Mouse (Mus musculus): ENCODE measurements around the gene Cacna1h. TPM values are rescaled to one million over a fixed set of nuclear protein-coding genes. Genes with fewer than 3 reads are reported as not detected.

Cacna1h gene
- polyA plus RNA-seq, 1 experiment from 2014 or later = 6.2 TPM

DNA sequence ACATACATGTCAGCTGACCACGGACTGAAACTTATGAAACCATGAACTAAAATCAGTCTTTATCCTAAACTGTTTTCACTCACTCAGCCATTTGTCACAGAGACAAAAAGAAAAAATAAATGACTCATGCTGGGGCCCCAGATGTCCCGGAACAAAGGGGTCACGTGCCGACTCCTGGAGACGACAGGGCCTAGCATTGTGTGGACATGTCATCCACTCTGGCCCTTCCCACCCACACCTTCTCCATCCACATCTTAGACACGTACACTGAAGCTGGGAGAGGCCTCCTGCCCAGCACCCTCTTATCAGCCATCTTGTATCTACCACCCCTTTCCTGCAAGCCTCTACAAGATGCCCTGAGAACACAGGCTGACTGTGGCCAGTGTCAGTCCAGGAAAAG lies 15.6 kb downstream of the Cacna1h start:
- Histone ChIP-seq H3K9ac (no peak overlapping the region), H3K4me1 (peaks cover 73% of the 10 kb centered on the region), H3K9me3 (no peaks in the 10 kb centered on the region), H3K27ac (no peak overlapping the region), H3K4me2 (no peak overlapping the region), H3K36me3 (peaks cover 23% of the 10 kb centered on the region), H3K4me3 (no peak overlapping the region), H3K27me3 (no peaks in the 10 kb centered on the region)
- ATAC-seq (ENCODE audit: insufficient number of reproducible peaks, insufficient read depth, low FRiP score, low TSS enrichment, low read depth) = no peak
- 84% methylated on average over 6 of the region's 6 CpGs for WGBS

- H3K4me2 ChIP-seq = peak overlapping the region; percentile 36
- no peak for ATAC-seq (ENCODE audit: insufficient number of reproducible peaks, insufficient read depth, low FRiP score, low TSS enrichment, low read depth)
- H3K27ac ChIP-seq = peak overlapping the region; percentile 83
- H3K36me3 ChIP-seq = 0 out of 2 replicates have a peak, but pooled peaks cover 10% of the 10 kb centered on the region
- 6% methylated on average over 3 of the region's 3 CpGs for WGBS
- H3K4me1 ChIP-seq = peaks cover 74% of the 10 kb centered on the region
- no peaks in the 10 kb centered on the region for H3K27me3 ChIP-seq
- H3K9ac ChIP-seq = peak overlapping the region; percentile 38; the same call in 1 of the 2 replicates
- H3K9me3 ChIP-seq = no peaks in the 10 kb centered on the region
- 0 out of 2 replicates have a peak overlapping the region, but pooled peaks have one; percentile 12 for H3K4me3 ChIP-seq
Observed at GRCm38 (mm10) chr17:25416219-25416618, 17.4 kb downstream of the Cacna1h start.

DNA sequence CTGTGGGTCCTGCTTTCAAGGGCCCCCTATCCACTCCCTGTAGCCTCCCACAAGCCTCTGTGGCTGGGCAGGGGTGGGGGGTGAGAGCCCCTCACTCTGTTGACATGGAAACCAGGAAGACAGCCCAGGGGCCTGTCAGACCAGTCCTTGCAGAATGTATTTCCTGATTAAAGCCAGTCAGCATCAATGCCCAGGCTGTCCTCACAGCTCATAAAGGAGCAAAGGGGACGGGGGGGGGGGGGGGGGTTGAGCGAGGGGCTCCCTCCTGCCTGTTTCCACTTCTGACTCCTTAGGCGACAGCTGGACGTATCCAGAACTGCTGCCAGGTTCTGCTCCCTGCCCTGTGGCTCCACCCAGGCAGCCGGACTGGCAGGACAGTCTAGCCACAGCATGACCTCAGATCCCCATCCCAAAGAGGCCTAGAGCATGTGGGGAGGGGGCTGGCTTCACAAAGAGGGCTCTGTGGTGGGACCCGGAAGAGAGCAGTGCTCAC lies 18.1 kb downstream of the Cacna1h start:
- Histone ChIP-seq H3K4me2 (peak overlapping the region; percentile 36), H3K9ac (0 out of 2 replicates have a peak overlapping the region, but pooled peaks have one; percentile 38), H3K9me3 (no peaks in the 10 kb centered on the region), H3K4me1 (peaks cover 74% of the 10 kb centered on the region), H3K27ac (peak overlapping the region; percentile 83), H3K36me3 (0 out of 2 replicates have a peak, but pooled peaks cover 5% of the 10 kb centered on the region), H3K4me3 (no peak overlapping the region), H3K27me3 (no peaks in the 10 kb centered on the region)
- WGBS = 6% methylated on average over 5 of the region's 6 CpGs
- ATAC-seq (ENCODE audit: insufficient number of reproducible peaks, insufficient read depth, low FRiP score, low TSS enrichment, low read depth) = no peak; the same call in none of the 2 replicates

DNA sequence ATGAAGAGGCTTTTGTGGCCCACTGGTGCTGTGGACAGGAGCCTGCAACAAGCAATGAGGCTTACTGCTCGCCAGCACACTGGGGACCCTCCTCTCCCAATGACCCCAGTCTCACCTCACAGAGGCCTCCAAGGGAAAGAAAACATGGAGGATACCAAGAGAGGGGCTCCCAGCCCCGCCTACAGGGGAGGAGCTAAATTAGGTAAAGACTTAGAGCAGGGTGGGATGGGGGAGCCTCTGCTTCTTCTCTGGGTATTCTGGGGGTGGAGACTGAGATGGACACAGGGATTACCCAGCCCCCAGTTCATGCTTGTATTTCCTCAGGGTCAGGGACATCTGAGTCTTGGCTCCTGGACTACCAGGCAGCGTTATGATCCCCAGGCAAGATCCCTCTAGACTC lies 18.7 kb downstream of the Cacna1h start:
- ATAC-seq (ENCODE audit: insufficient number of reproducible peaks, insufficient read depth, low FRiP score, low TSS enrichment, low read depth) = no peak
- WGBS = 15% methylated on average over 3 of the region's 3 CpGs
- Histone ChIP-seq H3K9me3 (no peaks in the 10 kb centered on the region), H3K4me1 (peaks cover 74% of the 10 kb centered on the region), H3K36me3 (0 out of 2 replicates have a peak, but pooled peaks cover 5% of the 10 kb centered on the region), H3K4me2 (0 out of 2 replicates have a peak overlapping the region, but pooled peaks have one; percentile 36), H3K9ac (no peak overlapping the region), H3K27ac (peak overlapping the region; percentile 83), H3K4me3 (no peak overlapping the region), H3K27me3 (no peaks in the 10 kb centered on the region)

DNA sequence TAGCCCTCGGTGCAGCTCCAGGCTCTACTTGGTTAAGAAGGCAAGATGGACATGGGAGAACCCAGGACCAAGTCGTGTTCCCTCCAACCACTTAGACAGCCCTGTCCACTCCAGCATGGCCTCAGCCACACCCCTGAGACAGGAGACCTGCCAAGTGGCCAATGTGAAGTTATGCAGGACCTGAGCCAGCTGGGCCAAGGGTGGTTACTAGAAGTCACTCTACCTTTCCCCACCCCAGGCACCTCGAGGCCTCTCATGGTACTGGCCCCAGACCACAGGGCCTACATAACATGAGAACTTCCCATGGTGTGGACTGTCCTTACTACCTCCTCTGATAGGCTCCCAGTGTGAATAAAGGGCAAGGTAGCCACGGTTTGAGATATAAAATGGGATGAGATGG lies 19.4 kb downstream of the Cacna1h start:
- ATAC-seq (ENCODE audit: insufficient number of reproducible peaks, insufficient read depth, low FRiP score, low TSS enrichment, low read depth) = no peak
- no peak overlapping the region for H3K4me3 ChIP-seq
- no peaks in the 10 kb centered on the region for H3K9me3 ChIP-seq
- no peak overlapping the region for H3K4me2 ChIP-seq
- 73% methylated on average over 4 of the region's 4 CpGs for WGBS
- H3K4me1 ChIP-seq = peaks cover 74% of the 10 kb centered on the region
- no peak overlapping the region for H3K9ac ChIP-seq
- H3K27me3 ChIP-seq = no peaks in the 10 kb centered on the region
- 0 out of 2 replicates have a peak, but pooled peaks cover 5% of the 10 kb centered on the region for H3K36me3 ChIP-seq
- no peak overlapping the region for H3K27ac ChIP-seq

DNA sequence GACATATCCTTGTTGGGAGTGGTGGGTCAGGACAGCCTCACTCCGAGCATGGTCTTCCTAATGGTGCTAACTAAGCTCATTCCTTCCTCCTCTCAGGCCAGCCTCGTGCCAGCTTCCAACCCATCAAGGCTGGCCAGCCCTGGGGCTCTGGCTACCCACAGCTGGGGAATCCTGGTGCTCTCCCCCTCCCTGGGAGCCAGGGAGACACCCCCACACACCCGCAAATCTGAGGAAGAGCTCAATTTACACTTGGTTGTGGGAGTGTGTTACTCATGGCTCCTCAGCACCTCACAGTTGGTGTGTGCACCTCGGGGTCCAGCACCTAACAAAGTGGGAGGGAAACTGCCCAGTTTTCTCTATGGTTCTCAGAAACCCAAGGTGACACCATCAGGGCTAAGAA lies 22.3 kb downstream of the Cacna1h start:
- no peak overlapping the region for H3K4me2 ChIP-seq
- peak overlapping the region; percentile 55 for H3K27ac ChIP-seq
- no peaks in the 10 kb centered on the region for H3K27me3 ChIP-seq
- H3K4me3 ChIP-seq = no peak overlapping the region
- no peaks in the 10 kb centered on the region for H3K9me3 ChIP-seq
- H3K36me3 ChIP-seq = no peaks in the 10 kb centered on the region
- WGBS = 56% methylated on average over 4 of the region's 4 CpGs
- peaks cover 78% of the 10 kb centered on the region for H3K4me1 ChIP-seq
- H3K9ac ChIP-seq = no peak overlapping the region
- no peak for ATAC-seq (ENCODE audit: insufficient number of reproducible peaks, insufficient read depth, low FRiP score, low TSS enrichment, low read depth)

DNA sequence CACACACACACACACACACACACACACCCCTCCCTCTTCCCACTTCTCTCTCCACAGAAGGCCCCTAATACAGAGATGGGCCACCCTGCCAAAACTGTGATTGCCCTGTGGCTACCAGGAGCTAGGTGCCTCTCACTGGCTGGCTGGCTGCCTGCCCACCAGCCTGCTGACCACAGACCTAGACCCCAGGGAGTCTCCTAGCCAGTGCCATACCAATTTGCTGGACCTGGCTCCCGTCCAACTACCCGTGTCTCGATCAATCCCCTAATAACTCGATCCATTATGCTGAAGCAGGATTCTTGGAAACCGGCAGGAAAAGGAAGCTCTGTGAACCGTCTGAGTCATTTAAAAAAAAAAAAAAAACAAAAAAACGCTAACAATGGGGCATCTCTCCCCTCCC lies 22.8 kb downstream of the Cacna1h start:
- no peak for ATAC-seq (ENCODE audit: insufficient number of reproducible peaks, insufficient read depth, low FRiP score, low TSS enrichment, low read depth)
- Histone ChIP-seq H3K9ac (no peak overlapping the region), H3K4me2 (no peak overlapping the region), H3K27ac (peak overlapping the region; percentile 55; the same call in 1 of the 2 replicates), H3K27me3 (no peaks in the 10 kb centered on the region), H3K4me1 (peaks cover 78% of the 10 kb centered on the region), H3K36me3 (no peaks in the 10 kb centered on the region), H3K4me3 (no peak overlapping the region), H3K9me3 (no peaks in the 10 kb centered on the region)
- 33% methylated on average over 7 of the region's 7 CpGs for WGBS

GRCm38 (mm10) chr17:25410180-25410579 lies 23.4 kb downstream of the Cacna1h start:
- no peak overlapping the region for H3K9ac ChIP-seq
- no peak overlapping the region for H3K4me2 ChIP-seq
- 75% methylated on average over 6 of the region's 6 CpGs for WGBS
- no peaks in the 10 kb centered on the region for H3K27me3 ChIP-seq
- H3K9me3 ChIP-seq = no peaks in the 10 kb centered on the region
- peaks cover 78% of the 10 kb centered on the region for H3K4me1 ChIP-seq
- ATAC-seq (ENCODE audit: insufficient number of reproducible peaks, insufficient read depth, low FRiP score, low TSS enrichment, low read depth) = no peak
- peak overlapping the region; percentile 77 for H3K27ac ChIP-seq
- no peak overlapping the region for H3K4me3 ChIP-seq
- no peaks in the 10 kb centered on the region for H3K36me3 ChIP-seq

- Histone ChIP-seq H3K4me1 (peaks cover 78% of the 10 kb centered on the region), H3K9me3 (no peaks in the 10 kb centered on the region), H3K9ac (no peak overlapping the region), H3K27me3 (no peaks in the 10 kb centered on the region), H3K4me3 (no peak overlapping the region), H3K27ac (peak overlapping the region; percentile 77), H3K36me3 (no peaks in the 10 kb centered on the region), H3K4me2 (no peak overlapping the region)
- no peak for ATAC-seq (ENCODE audit: insufficient number of reproducible peaks, insufficient read depth, low FRiP score, low TSS enrichment, low read depth)
- WGBS = 36% methylated on average over 7 of the region's 7 CpGs
Observed at GRCm38 (mm10) chr17:25409621-25410020, 24.0 kb downstream of the Cacna1h start.

DNA sequence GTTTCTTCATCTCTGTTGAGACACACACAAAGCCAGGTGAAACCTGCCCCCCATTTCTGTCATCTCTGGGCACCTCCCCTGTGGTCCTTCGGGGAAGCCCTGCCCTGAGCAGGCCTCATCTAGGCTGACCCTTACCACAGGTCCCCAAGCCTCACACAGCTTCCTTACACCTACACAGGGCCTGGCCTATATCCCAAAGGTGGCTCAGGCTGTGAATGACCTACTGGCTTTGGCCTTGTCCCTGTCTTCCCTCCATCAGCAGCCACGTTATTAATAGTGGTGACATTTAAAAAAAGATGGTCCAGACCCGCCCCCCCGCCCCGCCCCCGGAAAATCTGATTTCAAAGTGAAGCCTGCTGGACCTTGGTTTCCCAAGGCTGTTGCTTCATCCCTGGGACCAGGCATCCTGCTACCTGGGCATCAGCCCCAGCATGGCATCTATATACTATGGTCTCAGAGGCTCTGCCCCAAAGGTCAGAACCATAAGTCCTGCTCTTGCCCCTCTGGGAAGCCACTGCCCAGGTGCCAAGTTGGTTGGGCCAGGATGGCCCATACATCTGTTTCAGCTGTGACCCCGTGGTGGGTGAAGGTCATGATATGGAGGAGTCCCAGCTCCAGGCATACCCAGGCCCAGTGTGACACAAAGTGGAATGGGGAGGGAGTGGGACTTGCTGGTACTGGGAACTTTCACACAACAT lies 25.1 kb downstream of the Cacna1h start:
- 0 out of 2 replicates have a peak, but pooled peaks cover 6% of the 10 kb centered on the region for H3K36me3 ChIP-seq
- H3K9ac ChIP-seq = no peak overlapping the region
- H3K27ac ChIP-seq = no peak overlapping the region
- H3K4me3 ChIP-seq = no peak overlapping the region
- H3K4me1 ChIP-seq = peaks cover 75% of the 10 kb centered on the region
- no peaks in the 10 kb centered on the region for H3K9me3 ChIP-seq
- WGBS = 84% methylated on average over 7 of the region's 7 CpGs
- H3K27me3 ChIP-seq = no peaks in the 10 kb centered on the region
- ATAC-seq (ENCODE audit: insufficient number of reproducible peaks, insufficient read depth, low FRiP score, low TSS enrichment, low read depth) = no peak
- H3K4me2 ChIP-seq = no peak overlapping the region

DNA sequence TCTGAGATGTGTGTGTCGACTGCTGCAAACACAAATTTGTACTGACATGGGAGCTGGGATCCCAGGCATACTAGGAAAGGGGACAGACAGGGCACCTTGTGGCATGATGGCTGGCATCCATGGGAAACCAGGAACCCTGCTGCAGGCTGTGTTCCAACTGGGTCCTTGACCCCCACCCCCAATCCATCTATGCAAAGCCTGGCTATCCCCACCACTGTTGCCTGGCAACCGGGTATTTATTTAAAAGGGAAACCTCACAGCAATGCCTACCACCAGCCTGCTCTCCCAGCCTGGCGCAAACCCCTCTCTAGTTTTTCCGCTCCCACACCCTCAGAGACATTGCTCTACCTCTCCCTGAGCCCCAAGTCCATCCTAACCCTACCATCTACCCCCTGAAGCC lies 26.2 kb downstream of the Cacna1h start:
- no peak overlapping the region for H3K9ac ChIP-seq
- 78% methylated on average over 4 of the region's 4 CpGs for WGBS
- ATAC-seq (ENCODE audit: insufficient number of reproducible peaks, insufficient read depth, low FRiP score, low TSS enrichment, low read depth) = no peak
- no peak overlapping the region for H3K4me2 ChIP-seq
- no peaks in the 10 kb centered on the region for H3K9me3 ChIP-seq
- H3K27me3 ChIP-seq = no peaks in the 10 kb centered on the region
- no peak overlapping the region for H3K4me3 ChIP-seq
- H3K36me3 ChIP-seq = 0 out of 2 replicates have a peak, but pooled peaks cover 11% of the 10 kb centered on the region
- H3K27ac ChIP-seq = 0 out of 2 replicates have a peak overlapping the region, but pooled peaks have one; percentile 29
- peaks cover 75% of the 10 kb centered on the region for H3K4me1 ChIP-seq

DNA sequence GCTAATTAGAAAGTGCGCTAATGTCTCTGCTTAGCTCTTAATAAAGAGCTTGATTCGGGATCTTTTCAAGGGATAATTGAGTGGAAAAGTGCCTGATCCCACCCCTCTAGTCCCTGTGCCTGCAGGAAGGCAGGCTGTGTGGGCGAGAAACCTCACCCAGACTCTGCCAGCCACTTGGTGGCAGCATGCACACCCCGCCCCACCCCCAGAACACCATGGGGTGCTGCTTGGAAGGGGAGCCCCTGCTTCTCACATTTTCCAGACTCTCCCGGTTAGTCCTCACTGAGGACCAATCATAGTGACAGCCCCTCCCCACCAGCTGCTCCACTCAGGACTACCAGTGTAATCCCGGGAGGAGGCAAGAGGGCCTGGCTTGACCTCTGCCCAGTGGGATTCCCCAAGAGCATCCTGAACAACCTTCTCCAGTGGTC lies 27.6 kb downstream of the Cacna1h start:
- 0 out of 2 replicates have a peak, but pooled peaks cover 11% of the 10 kb centered on the region for H3K36me3 ChIP-seq
- H3K4me3 ChIP-seq = no peak overlapping the region
- no peaks in the 10 kb centered on the region for H3K27me3 ChIP-seq
- H3K9ac ChIP-seq = no peak overlapping the region
- peaks cover 69% of the 10 kb centered on the region for H3K4me1 ChIP-seq
- no peak overlapping the region; the same call in 1 of the 2 replicates for H3K27ac ChIP-seq
- 0 out of 2 replicates have a peak overlapping the region, but pooled peaks have one; percentile 7 for H3K4me2 ChIP-seq
- no peaks in the 10 kb centered on the region for H3K9me3 ChIP-seq
- whole genome bisulfite sequencing = 23% methylated on average over 6 of the region's 6 CpGs
- no peak for ATAC-seq (ENCODE audit: insufficient number of reproducible peaks, insufficient read depth, low FRiP score, low TSS enrichment, low read depth)

Data from embryonic facial prominence, embryonic 13.5 days (tissue).